Mouse (Mus musculus) liver, embryonic 14.5 days (tissue): ENCODE data around the gene Dapk3. TPM values are rescaled to one million over a fixed set of nuclear protein-coding genes. Genes with fewer than 3 reads are reported as not detected.

Experiments
- ATAC-seq: fragments of 200-750 bp; cut with Nextera tagmentation; 2 replicates; pipeline ENCODE4 v1.8.0; 2017; ENCODE audit warnings: moderate number of reproducible peaks, mild to moderate bottlenecking, moderate library complexity; ENCODE audit not compliant: insufficient read depth
- DNase-seq, 3 experiments: peaks; one replicate each; pipeline ENCODE4 v3.0.0-alpha.2; 2012 to 2013; ENCODE audit warnings: low read depth in 3 of 3, low spot score in 3 of 3
- H3K27ac ChIP-seq: fragments of 300-500 bp; sonication (generic); 2 replicates; pipeline ENCODE4 v1.5.1; 2014; ENCODE audit warnings: moderate library complexity, mild to moderate bottlenecking, control low read depth, inconsistent platforms
- H3K27me3 ChIP-seq: fragments of 300-500 bp; sonication (generic); 2 replicates; pipeline ENCODE4 v1.6.1; 2014; ENCODE audit warnings: mild to moderate bottlenecking, low read length, moderate library complexity; ENCODE audit not compliant: control insufficient read depth, insufficient read depth
- H3K36me3 ChIP-seq: fragments of 300-500 bp; sonication (generic); replicated peaks from 2 replicates; pipeline ENCODE4 v1.6.1; 2014; ENCODE audit warnings: low read depth; ENCODE audit not compliant: control insufficient read depth, insufficient read depth
- H3K4me1 ChIP-seq, 2 experiments: fragments of 200-500 bp in 1 of 2; fragments of 300-500 bp in 1 of 2; sonication (generic) in 1 of 2; replicated peaks; 2 replicates each; pipeline ENCODE4 v1.6.1; 2012 to 2014; ENCODE audit warnings: antibody characterized with exemption in 1 of 2, inconsistent platforms in 1 of 2, low read length in 1 of 2; ENCODE audit not compliant: control insufficient read depth in 2 of 2, insufficient read depth in 2 of 2
- H3K4me2 ChIP-seq: fragments of 300-500 bp; sonication (generic); 2 replicates; pipeline ENCODE4 v1.6.1; 2014; ENCODE audit warnings: low read depth, mild to moderate bottlenecking, control low read depth, moderate library complexity
- H3K4me3 ChIP-seq, 2 experiments: fragments of 200-500 bp in 1 of 2; fragments of 300-500 bp in 1 of 2; sonication (generic) in 1 of 2; 2 replicates each; pipeline ENCODE4 v1.5.1; 2012 to 2014; ENCODE audit warnings: low read depth in 2 of 2, low read length in 2 of 2, mild to moderate bottlenecking in 2 of 2, control low read depth in 1 of 2, inconsistent platforms in 1 of 2, moderate library complexity in 1 of 2; ENCODE audit not compliant: insufficient read depth in 1 of 2
- H3K9ac ChIP-seq: fragments of 300-500 bp; sonication (generic); replicated peaks from 2 replicates; pipeline ENCODE4 v1.6.1; 2014; ENCODE audit warnings: mild to moderate bottlenecking, control low read depth, moderate library complexity
- H3K9me3 ChIP-seq: fragments of 300-500 bp; sonication (generic); 2 replicates; pipeline ENCODE4 v1.6.1; 2016; ENCODE audit warnings: low read length, mixed read lengths; ENCODE audit not compliant: control insufficient read depth
- CTCF ChIP-seq: IDR thresholded peaks from 2 replicates; pipeline ENCODE4 v1.5.1; 2016; ENCODE audit warnings: antibody characterized with exemption, low read depth, control low read depth
- EP300 ChIP-seq: IDR thresholded peaks from 2 replicates; pipeline ENCODE4 v1.6.1; 2016; ENCODE audit warnings: antibody characterized with exemption, low read depth
- WGBS: fragments of 180-500 bp; shearing (Covaris S2); extraction: QIAGEN DNeasy Blood & Tissue Kit; methylation state at CpG from one replicate; pipeline ENCODE4 v1.1.7; 2014; ENCODE audit not compliant: insufficient replicate concordance; 5-methylcytosine and 5-hydroxymethylcytosine counted together
- polyA plus RNA-seq, 2 experiments: library from polyadenylated mRNA; depleted of rRNA in 1 of 2; stranded (reverse) in 1 of 2; unstranded in 1 of 2; fragments of >200 nt; fragmentation: Nextera tagmentation in 1 of 2; extraction: Ambion mirVana in 1 of 2; gene quantifications; 2 replicates each; pipeline versions ENCODE4 v1.2.1 to v1.2.3; 2012 to 2014

The Dapk3 gene
- polyA plus RNA-seq, 2 experiments: 13.0 to 17.6 TPM

DNA sequence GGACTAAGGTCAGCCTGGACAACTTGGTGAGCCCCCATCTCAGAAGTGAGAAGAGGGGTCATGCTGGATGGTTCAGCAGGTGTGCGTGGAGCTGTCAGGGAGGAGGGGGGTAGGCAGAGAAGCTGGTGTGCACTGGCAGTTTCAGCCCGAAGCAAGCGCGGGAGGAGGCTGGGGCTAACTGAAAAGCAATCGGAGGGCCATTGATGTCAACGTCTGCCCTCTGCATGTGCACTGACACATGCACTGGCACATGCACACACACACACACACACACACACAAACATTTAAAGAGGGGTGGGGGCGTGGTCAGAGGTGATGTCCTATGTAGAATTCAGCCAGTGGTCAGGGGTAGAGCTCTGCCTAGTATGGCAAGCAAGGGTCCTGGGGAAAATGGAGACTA lies 48.6 kb downstream of the Dapk3 start:
- H3K4me1 ChIP-seq: peaks cover 2 to 3% of the 10 kb centered on the region in 2 experiments; a peak in 2 of 4 replicates
- H3K27me3 ChIP-seq: peaks cover 36% of the 10 kb centered on the region
- 46% methylated on average over 7 of the region's 7 CpGs for WGBS
- TF ChIP-seq CTCF (no peak), EP300 (no peak)
- H3K4me2 ChIP-seq: no peak overlapping the region
- no peaks in the 10 kb centered on the region for H3K36me3 ChIP-seq
- DNase-seq: no peak
- no peak overlapping the region for H3K27ac ChIP-seq
- no peak overlapping the region for H3K9ac ChIP-seq
- H3K4me3 ChIP-seq: no peak overlapping the region
- no peak for ATAC-seq
- no peaks in the 10 kb centered on the region for H3K9me3 ChIP-seq

DNA sequence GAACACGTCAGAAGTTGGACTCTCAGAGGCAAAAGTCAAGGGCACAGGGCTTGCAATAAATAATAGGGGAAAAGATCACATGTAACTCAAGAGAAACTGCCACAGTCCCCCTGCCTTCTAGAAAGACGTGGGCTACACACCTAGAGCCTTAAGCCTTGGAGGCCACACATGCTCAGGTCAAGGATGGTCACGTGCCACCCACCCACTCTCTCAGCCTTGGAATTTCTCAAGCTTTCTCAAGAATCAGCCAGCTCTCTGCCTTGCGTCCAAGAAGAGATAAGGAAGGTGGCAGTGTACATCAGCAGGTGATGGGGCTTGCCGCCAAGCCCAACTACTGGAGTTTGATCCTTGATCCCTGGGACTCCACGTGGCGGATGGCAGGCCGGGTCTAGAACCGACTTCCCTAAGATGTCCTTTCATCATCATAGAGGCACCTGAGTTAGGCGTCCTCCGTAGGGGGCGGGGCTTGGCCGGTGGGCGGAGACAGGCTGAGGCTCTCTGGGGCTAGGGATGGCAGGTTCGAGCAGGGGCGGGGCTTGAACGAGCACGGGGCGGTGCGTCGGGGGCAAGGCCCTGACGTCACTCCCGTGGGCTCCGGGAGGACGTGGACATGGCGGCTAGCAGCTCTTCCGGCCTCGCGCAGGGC lies 49.9 kb downstream of the Dapk3 start, which contains the start of gene Zfr2:
Gene Zfr2, plus strand, starts transcription at position 576 of the 646 bp plus-strand sequence.
- peak within 1 kb of the TSS; percentile 55 to 66 for H3K4me3 ChIP-seq
- DNase-seq: peak; percentile 60 to 76 (median 69)
- no peak within 1 kb of the TSS for H3K27ac ChIP-seq
- H3K4me2 ChIP-seq: peak within 1 kb of the TSS; percentile 56
- no peaks in the 10 kb centered on the region for H3K9me3 ChIP-seq
- TF ChIP-seq EP300 (no peak), CTCF (no peak)
- peaks cover 36% of the 10 kb centered on the region for H3K27me3 ChIP-seq
- peak within 1 kb of the TSS; percentile 24 for H3K9ac ChIP-seq
- H3K4me1 ChIP-seq: peaks cover 2 to 3% of the 10 kb centered on the region in 2 experiments; a peak in 2 of 4 replicates
- WGBS: 7% methylated on average over 29 of the region's 29 CpGs
- peak; percentile 83 for ATAC-seq
- no peaks in the 10 kb centered on the region for H3K36me3 ChIP-seq

- Histone ChIP-seq H3K27ac (no peak overlapping the region), H3K9me3 (no peaks in the 10 kb centered on the region), H3K9ac (peak overlapping the region; percentile 24), H3K36me3 (no peaks in the 10 kb centered on the region), H3K4me3 (peak overlapping the region; percentile 55 to 66), H3K4me1 (peaks cover 2 to 3% of the 10 kb centered on the region in 2 experiments; a peak in 2 of 4 replicates), H3K27me3 (peaks cover 32% of the 10 kb centered on the region), H3K4me2 (peak overlapping the region; percentile 56)
- WGBS: 1% methylated on average over 28 of the region's 28 CpGs
- DNase-seq: no peak
- peak; percentile 73 for ATAC-seq
- no peak for TF ChIP-seq CTCF
- no peak for TF ChIP-seq EP300
Observed at GRCm38 (mm10) chr10:81233226-81233585, 50.4 kb downstream of the Dapk3 start.

- no peak overlapping the region for H3K27ac ChIP-seq
- TF ChIP-seq CTCF: no peak
- no peak for TF ChIP-seq EP300
- no peaks in the 10 kb centered on the region for H3K9me3 ChIP-seq
- H3K4me1 ChIP-seq: peaks cover 2 to 3% of the 10 kb centered on the region in 2 experiments; a peak in 2 of 4 replicates
- H3K36me3 ChIP-seq: no peaks in the 10 kb centered on the region
- no peak overlapping the region for H3K4me3 ChIP-seq
- no peak overlapping the region for H3K4me2 ChIP-seq
- WGBS: 59% methylated on average over 6 of the region's 6 CpGs
- no peak for DNase-seq
- H3K9ac ChIP-seq: no peak overlapping the region
- H3K27me3 ChIP-seq: peaks cover 30% of the 10 kb centered on the region
- no peak for ATAC-seq
Observed at GRCm38 (mm10) chr10:81234206-81234605, 51.4 kb downstream of the Dapk3 start.

- H3K27ac ChIP-seq: no peak overlapping the region
- ATAC-seq (no peak), DNase-seq (no peak)
- TF ChIP-seq CTCF: no peak
- no peak for TF ChIP-seq EP300
- H3K4me3 ChIP-seq: no peak overlapping the region
- H3K9ac ChIP-seq: no peak overlapping the region
- no peaks in the 10 kb centered on the region for H3K36me3 ChIP-seq
- H3K4me2 ChIP-seq: no peak overlapping the region
- no peaks in the 10 kb centered on the region for H3K9me3 ChIP-seq
- peaks cover 27% of the 10 kb centered on the region for H3K27me3 ChIP-seq
- 66% methylated on average over 12 of the region's 12 CpGs for WGBS
- peaks cover 2 to 3% of the 10 kb centered on the region in 2 experiments; a peak in 2 of 4 replicates for H3K4me1 ChIP-seq
Observed at GRCm38 (mm10) chr10:81236471-81237268, 53.9 kb downstream of the Dapk3 start.
